Mouse (Mus musculus) spleen, postnatal 14 days (tissue): Measurements from ENCODE around the gene Gucy2c.
"Not testable (repeated sequence)": the region's sequence is repeated elsewhere in the genome, so short reads cannot be mapped to it uniquely, and the experiment has no call there.

Experiments
- DNase-seq, 2 experiments: peaks; one replicate each; pipeline ENCODE4 v3.0.0; 2021 to 2022; ENCODE audit warnings: low spot score in 2 of 2

Gucy2c gene

DNA sequence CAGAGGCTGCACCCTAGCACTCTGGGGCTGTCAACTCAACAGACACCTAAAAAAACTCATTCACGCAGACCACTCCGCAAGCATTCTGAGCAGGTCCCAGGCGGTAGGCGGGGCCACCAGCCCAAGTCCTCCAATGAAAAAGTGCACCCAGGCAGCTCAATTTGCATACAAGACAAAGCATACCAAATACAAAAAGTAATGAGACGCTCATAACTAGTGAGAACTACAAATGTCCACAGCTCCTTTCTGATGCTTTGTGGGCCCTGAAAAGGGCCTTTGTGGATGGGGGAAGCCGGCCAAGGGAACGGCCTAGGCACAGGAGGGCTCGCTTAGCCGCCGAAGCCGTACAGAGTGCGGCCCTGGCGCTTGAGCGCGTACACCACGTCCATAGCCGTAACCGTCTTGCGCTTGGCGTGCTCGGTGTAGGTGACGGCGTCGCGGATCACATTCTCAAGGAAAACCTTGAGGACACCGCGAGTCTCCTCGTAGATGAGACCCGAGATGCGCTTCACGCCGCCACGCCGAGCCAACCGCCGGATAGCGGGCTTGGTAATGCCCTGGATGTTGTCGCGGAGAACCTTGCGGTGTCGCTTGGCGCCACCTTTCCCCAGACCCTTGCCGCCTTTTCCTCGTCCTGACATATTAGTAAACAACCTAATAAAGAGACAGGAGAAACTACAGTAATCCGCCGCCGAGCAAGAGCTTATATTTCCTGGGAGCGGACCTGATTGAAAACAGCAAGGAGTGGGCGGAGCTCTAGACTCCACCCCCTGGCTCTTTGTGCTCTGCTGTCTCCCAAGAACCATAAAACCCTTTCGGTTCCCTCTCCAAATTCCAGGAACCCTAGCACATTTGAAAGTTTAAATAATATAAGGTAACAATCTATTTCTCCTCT lies 22.4 kb upstream of the Gucy2c start, which contains the start of gene Hist4h4:
Gene Hist4h4 (minus strand): TSS at position 677 of the 895 bp plus-strand sequence.
- peak; percentile 95 to 98 for DNase-seq

DNA sequence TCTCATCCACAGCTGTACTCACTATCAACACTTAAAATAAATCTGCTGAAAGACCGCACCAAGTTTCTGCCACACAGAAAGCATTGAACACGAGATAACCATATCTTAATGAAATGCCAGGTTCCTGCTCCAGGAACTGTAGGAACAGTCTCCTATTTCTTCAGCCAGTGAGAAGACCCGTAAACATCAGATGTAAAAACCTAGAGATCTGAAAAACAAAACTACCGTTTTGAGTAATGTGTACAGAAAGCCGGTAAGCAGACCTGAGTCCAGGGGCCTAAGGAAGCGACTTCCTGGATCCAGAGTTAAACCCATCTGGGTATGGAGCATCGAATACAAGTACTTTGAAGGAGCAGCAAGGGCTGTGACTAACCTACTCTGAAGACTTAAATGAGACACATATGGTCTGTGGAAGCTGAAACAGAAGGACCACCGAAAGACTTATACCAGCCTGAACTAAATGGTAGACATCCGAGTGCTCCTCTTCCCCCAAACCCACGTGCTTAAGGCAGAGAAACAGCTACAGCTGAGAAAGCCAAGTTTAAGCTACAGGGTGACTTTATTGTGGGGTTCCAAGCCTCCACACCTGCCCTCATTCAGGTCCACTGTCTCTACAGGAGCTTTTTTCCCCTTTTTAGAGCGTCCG lies 21.7 kb upstream of the Gucy2c start:
- no peak for DNase-seq

DNA sequence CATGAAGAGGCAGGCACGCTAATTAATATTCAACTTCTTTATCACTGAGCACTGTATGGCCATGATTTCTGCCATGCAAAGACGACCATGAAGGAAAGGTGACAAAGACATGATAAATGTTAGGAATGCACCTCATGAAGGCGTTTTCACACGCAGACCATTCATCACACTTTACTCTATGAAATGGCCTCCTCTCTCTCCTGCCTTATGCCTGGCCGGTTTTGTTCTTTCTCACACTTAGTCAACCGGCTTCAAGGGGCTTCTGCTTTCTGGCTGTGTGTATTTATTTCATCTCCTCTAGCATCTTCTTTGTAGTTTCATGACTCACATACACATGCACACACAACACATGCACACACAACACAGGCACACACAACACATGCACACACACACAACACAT lies 19.7 kb upstream of the Gucy2c start:
- DNase-seq = no peak

DNA sequence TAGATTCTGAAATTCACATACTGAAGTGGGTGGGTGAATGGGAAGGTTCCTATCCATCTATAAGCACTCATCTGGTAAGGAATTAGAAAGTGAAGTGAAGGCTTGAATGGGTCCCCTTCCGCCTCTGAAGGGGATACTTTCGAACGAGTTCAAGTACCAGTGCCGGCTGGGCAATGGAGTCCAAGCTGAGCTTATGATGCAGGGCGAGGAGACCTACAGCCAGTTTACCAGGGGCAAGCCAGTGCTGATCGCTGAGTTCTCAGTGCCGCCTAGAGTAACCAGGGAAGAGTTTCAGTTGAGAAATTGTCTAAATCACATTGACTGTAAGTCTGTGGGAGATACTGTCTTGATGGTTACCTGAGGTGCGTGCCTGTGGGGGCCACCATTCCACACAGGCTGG lies 19.1 kb upstream of the Gucy2c start:
- DNase-seq = no peak

DNA sequence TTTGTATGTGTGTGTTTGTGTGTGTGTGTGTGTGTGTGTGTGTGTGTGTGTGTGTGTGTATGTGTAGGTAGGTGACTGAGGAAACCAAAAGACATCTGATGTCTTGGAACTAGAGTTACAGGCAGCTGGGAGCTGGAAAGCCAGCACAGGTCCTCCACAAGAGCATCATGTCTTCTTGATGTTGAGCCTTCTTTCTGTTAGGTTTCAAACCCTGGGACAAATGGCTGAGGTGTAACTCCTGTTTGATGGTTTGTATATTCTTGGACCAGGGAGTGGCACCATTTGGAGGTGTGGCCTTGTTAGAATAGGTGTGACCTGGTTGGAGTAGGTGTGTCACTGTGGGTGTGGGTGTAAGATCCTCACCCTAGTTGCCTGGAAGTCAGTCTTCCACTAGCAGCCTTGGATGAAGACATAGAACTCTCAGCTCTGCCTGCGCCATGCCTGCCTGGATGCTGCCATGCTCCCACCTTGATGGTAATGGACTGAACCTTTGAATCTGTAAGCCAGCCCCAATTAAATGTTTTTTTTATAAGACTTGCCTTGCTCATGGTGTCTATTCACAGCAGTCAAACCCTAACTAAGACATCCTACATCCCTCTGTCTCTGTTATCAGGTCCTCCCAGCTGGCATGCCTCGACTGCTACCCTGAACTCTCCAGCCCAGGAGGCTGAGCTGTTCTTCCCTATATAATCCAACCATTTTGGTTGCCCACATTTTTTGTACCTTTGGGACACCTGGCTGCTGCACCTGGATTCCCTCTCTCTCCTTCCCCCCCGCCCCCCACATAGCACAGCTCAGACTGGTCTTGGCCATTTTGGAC lies 16.5 kb upstream of the Gucy2c start:
- DNase-seq = not testable (repeated sequence)

DNA sequence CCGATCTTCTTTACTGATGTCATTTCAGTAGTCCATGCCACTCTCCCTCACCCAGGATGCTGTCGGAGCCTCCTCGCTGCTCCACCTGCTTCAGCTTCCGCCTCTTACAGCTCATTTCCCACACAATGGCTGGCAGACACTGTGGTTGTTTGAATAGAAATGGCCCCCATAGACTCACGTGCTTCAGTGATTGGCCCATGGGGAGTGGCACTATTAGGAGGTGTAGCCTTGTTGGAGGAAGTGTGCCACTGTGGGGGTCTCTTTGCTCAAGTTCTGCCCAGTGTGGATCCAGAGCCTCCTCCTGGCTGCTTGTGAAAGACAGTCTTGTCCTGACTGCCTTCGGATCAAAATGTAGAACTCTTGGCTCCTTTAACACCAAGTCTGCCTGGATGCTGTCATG lies 14.3 kb upstream of the Gucy2c start:
- no peak for DNase-seq

DNA sequence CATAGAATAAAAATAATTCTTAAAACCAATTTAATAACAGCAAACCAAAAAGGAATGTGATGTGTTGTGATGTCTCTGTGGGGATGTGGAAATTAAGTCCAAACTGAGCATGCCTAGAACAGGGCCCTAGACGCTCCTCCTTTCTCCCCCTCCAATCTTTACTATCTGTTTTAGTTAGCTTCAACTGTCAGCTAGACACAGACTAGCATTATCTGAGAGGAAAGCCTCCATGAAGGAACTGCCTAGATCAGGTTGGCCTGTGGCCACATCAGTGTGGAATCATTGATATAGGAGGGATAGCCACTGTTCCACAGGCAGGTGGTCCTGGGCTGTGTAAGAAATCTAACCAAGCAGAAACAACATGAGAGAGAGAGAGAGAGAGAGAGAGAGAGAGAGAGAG lies 13.5 kb upstream of the Gucy2c start:
- DNase-seq = no peak

DNA sequence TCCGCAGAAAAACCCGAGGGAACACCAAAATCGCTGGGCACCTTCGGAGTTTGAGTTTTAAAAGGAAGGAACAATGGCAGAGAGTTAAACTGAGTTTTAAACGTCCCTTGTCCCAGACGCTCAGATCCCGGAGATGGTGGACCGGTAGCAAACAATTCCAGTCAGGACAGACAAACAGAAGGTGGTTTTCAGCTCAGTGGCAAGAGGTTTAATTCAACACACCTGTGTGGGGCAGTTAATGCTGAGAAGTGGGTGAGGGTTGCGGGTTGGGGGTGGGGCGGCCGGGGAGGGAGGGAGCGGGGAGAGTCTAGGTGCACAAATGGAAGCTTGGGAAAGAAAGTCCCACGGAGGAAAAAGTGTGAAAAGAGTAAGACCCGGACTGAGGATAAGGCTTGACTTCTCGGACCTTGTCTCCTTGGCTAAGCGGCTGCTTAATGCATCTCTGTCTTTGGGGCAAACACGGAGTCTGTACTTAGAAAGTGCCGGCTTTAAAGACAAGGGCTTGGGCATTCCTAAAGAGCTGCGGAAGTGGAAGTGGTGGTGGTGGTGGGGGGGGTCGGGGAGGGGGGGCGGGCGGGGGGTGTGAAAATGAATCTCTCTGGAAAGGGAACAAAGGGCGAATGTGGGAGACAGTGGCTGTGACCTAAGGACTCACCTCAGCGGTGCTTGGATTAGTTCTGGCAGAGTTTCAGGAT lies 12.4 kb upstream of the Gucy2c start:
- no peak for DNase-seq

DNA sequence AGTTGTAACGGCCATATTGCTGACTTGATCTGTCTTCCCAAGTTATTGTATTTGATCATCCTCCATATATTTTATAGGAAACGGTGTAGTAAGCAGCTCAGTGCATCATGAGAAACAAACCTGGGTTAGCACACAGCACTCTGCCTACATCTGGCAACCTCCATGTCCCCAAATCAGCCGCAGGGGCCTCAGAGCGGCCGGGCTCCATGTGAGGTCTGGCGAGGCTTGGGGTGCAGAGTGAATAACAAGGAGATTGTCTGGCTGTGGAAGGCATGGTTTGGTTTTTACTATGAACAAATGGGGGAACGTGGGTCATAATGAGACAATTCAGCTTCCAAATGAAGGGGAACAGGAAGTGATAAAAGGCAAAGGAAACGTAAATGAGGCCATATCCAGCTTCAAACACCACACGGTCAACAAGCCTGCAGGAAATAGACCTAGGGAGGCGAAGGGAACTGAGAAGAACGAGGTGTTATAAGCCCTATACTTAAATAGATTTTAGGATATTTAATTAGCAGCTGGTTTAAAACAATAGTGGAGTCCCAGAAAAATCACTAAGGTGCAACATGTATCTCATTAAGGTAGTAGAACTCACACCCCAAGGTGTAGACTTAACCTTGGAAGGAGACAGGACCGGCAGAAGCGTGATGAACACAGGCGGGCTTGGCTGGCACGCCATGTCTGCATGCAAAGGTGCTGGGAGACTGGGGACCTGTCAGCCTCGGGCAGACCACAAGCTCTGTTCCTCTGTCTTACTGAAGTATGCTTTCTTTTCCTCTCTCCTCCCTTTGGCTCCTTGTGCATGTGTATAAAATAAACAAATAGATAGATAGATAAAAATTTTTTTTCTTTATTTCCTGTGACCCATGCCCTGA lies 11.6 kb upstream of the Gucy2c start:
- no peak for DNase-seq

DNA sequence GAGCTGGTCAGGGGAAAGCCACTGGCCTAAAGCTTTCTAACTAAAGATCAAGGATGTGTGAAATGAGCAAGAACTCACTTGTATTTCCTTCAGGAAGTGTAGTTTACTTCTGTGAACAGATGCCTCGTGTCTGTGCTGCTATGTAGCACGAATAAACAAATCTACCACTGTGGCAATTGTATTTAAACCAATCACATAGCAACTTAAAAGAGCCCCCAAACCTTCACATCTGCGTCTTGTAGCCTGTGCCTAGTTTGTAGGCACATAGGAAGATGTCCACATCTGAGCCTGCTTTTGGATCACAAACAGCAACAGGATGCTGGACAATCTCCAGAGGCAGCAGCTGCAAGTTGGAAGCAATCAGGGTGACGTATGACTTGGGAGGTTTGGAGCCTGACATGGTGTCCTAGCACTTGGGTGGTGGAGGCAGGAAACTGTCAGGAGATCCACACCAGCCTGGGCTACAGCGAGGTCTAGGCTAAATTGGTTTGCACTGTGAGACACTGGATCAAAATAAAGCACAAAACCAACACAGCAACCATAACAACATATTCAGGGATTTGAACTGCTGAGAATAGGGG lies 7.9 kb upstream of the Gucy2c start:
- no peak for DNase-seq

DNA sequence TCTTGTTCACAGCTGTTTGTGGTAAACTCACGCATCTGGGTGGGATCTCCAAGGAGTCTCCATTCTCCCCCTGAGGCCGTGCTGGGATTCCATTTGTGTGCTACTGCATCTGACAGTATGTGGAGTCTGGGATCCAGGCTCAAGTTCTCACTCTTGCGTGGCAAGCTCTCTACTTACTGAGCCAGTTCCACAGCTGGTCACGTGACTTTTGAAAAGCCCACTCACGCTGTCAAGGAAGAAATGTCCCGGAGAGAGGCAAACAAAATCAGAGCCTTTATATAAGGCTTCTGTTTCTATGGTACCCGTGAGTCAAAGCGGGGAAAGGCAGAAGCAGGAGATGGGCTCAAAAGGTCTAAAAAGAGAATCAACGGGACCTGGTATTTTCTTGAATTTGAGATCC lies 1.2 kb upstream of the Gucy2c start:
- DNase-seq = no peak

DNA sequence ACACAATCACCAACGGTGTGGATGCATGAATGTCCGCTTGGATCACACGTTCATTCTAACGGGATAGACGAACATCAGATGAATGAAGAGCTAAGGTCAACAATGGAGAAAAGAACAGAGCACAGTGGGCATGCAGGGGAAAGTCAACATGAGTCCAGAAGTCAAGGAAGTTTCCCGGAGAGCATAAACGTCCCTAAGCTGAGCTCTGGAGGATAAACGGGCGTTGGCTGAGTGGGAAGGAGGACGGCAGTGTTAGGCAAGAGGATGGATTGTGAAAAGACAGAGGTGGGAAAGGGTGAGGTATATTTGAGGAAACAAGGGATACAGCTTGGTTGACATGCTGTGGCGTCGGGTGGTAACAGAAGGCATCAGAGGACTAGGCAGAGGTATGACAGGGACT lies 581 bp upstream of the Gucy2c start:
- no peak for DNase-seq

DNA sequence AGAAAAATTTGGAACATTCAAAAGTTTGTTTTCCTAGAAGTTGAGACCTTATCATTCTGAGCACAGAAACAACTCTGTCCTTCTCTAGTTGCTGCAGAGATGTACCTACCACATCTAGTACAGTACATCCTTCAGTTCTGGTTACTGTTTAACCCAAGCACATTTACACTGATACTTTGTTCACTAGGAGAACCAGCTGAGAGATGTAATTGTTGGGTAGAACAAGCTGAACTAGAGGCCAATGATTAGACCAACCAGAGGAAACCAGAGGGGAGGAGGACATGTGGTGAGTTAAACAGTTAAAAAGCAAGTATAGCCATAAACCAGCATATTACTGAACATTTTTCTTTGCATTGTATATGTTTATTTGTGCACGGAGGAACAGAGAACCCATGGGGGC lies 5.2 kb downstream of the Gucy2c start:
- no peak for DNase-seq

DNA sequence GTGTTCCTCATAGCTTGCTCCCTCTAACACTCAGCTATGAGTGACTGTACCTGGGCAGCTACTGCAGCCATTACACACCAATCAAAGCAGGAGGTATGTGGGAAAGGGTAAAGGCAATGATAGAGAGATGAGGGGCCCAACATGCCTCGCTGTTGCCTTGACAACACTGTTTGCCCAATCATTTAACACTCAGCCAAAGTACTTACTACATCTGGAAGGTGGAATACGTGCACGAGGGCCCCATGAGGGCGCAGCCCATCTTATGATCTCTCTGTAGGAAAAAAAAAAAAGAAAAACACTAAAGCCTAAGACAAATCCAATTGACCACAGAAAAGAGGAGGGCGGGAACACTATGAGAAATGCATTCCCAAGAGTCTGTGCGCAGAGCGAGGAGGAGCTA lies 11.7 kb downstream of the Gucy2c start:
- DNase-seq = no peak

DNA sequence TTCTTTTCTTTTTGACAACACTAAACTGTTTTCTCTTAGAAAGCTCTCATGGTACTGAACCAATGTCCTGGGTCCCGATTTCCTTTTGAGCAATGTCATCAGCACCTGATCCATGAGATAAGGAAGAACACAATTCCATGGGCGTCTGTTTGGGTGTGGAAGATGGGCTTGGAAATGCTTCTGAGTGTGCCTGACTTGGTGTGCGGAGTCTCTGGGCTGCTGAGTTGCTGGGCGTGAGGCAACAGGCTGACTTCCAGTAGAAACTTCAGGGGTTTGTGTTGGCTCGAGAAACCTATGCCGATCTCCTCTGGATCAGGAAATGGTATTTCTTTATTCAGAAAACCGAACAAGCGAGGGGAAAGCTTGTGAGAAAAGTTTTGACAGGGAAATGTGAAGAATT lies 12.4 kb downstream of the Gucy2c start:
- DNase-seq = no peak

DNA sequence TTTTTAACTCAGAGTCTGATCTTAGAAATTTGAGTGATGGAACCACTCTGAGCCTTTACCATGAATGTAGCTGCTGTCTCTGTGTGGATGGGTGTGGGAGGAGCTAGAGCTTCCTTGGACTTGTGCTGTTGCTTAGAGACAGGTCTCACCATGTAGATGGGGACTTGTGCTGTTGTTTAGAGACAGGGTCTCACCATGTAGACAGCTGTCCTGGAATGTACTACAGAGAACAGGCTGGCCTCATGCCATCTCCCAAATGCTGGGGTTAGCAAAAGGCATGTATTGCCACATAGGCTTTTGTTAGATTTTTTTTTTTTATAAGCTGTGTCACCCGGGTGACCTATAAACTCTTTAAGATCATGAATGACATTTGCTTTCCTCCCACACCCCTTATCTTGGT lies 17.7 kb downstream of the Gucy2c start:
- DNase-seq = no peak

DNA sequence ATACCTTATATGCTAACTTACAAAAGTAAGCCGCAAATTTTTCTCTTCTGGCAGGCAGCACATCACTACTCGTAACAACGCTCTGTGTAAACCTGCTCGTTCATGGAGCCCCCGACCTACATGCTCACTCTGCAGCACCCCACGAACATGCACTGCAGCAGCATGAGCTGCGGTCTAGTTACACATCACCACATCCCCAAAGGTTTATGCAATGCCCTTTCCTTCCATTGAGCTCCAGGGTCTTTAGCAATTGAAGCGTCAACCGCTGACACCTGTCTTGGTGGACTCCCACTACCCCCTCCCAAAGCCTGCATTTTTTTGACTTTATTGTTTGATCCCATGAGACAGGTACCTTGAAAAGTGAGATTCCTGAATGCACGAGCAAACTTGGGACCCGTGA lies 31.0 kb downstream of the Gucy2c start:
- no peak for DNase-seq

DNA sequence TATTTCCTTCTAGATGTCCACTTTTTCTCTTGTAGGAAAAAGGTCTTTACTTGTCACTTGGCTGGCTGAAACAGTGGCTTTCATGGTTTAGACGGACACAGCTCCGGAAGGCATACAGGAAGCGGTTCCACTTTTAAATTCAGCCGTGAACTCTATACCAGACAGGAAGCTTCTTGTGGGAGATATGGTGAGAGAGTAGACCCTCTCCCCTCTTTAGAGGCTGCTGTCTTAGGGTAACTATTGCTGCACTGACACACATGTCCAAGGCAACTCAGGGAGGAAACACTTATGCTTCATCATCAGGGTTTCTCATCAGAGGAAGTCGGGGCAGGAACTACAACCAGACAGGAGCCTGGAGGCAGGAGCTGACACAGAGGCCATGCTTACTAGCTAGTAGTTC lies 36.0 kb downstream of the Gucy2c start:
- DNase-seq = no peak

DNA sequence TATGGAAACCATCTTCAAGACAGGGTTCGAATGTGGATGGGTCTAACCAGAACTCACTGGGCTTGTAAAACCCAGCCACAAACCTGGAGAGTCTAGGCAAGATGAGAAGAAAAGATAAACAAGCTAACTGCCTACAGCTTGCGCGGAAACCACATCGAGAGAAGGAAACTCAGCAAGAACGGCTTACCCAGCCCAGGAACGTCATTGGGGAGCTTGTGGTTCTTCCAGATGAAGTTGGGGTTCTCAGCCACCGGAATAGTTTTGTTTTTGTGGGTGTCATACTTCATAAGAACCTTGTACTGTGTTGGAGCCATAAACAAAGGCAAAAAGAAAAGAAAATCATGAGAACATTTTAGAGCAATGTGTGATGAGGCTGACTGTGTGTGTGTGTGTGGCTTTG lies 37.8 kb downstream of the Gucy2c start:
- DNase-seq = no peak

DNA sequence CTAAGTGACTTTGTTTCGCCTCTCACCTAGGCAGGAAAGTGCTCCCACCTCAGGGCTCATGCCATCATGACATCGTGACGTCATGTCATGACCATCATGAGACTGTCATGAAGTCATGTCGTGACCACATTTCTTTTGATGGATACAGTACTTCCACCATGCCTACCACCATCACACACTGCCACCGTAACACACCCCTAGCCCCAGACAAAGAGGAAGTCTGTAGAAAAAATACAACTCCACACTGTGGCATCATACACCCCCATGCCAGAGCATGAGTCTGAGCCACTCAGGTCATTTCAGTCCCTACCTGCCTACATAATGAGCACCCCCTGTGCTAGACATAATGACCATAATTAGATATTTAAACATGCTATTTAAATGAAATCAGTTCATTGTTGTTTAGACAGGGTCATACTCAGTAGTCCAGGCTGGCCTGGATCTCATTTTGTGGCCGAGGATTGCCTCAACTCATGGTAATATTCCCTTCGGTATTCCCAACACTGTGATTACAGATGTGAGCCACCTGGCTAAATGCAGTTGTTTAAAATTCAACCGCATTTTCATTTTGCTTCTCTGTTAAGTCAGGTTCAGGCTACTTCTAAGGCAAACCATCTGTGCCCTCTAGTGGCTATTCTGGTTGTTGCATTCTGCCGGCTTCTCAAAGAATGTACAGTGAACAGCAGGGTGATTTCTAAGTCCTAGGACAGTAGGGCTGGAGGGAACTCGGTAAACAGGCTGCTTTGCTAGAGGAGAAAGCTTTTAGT lies 39.0 kb downstream of the Gucy2c start:
- DNase-seq = peak; percentile 65 to 84
